Comparison of ENCODE assay signal across 24 mouse cellular contexts in the genomic region with DNA sequence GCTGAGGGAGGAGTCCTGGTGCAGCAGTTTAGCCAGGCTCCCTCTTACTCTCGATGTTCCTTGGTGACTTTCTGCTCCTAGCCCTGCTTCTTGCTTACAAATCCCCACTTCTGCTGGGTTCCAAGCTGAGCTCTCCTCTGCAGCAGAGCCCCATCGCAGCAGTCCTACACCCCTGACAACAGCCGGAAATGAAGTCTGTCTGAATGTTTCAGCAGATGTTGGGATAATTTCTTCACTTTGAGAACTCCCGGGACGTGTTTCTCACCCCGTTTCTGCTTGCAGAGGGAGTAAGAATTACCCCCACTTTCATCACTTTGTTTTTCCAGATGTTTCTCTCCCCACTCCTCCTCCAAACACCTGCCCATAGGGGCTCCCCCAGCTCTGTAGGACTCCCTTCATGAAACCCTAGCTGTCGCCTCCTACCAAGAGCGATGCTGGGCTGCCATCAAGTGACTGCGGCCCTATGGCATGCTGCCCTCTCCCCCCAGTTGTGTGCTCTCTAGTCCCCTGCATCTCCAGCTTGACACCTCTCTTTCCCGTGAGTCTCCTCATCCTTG.
DNase-seq lines count a peak whose midpoint lies in the region; ATAC-seq and TF ChIP-seq lines count a peak whose summit lies in the region.
"Had no signal": no experiment of that assay in that cellular context is flagged by ENCODE, and none has a peak within 500 bp of the region (broad histone marks: within the 10 kb centered on the region; RNA-seq: fewer than 3 reads in every experiment).

No protein-coding gene starts in this region.

- no peaks in the 10 kb centered on the region; the same call in 1 of the 2 replicates for H3K36me3 ChIP-seq in hindbrain, embryonic 11.5 days (ENCODE audit: control insufficient read depth, insufficient read depth, low read length)
- no peaks in the 10 kb centered on the region for H3K36me3 ChIP-seq in hindbrain, embryonic 14.5 days (replicated peaks; ENCODE audit: control insufficient read depth, insufficient read depth)
- peaks cover 43% of the 10 kb centered on the region for H3K36me3 ChIP-seq in spleen, adult 2 months (ENCODE audit: control insufficient read depth, insufficient read depth, low read length)
- peaks cover 7% of the 10 kb centered on the region; the same call in 1 of the 2 replicates for H3K36me3 ChIP-seq in limb, embryonic 10.5 days
- H3K36me3 ChIP-seq: heart, embryonic 15.5 days had no signal

- no peak for DNase-seq in hindbrain, embryonic 11.5 days (ENCODE audit: low spot score)
- no peak for DNase-seq in hindbrain, embryonic 14.5 days (ENCODE audit: low spot score)
- no peak for DNase-seq in spleen, adult 2 months (ENCODE audit: low read depth in 1 of 2, low spot score in 2 of 2)
- no peak for DNase-seq in spleen, adult 18-20 months
- DNase-seq in limb, embryonic 10.5 days (ENCODE audit: low spot score), result no peak
- DNase-seq in gastrocnemius, adult 8-10 months (ENCODE audit: low spot score in 2 of 2), result no peak
- DNase-seq: adrenal gland, adult 8-10 months; cerebellum, adult 18-20 months; cerebellum, postnatal 14 days; gastrocnemius, postnatal 14 days; heart, adult 2 months; heart, postnatal 36 days; kidney, adult 11 months; kidney, postnatal 10 days; lung, embryonic 14.5 days; thymus, adult 2 months; thymus, postnatal 4 days had no signal

- H3K4me3 ChIP-seq in hindbrain, embryonic 11.5 days (ENCODE audit: low read depth, low read length), result no peak overlapping the region
- no peak overlapping the region for H3K4me3 ChIP-seq in hindbrain, embryonic 14.5 days (replicated peaks; ENCODE audit: low read length)
- no peak overlapping the region for H3K4me3 ChIP-seq in spleen, adult 2 months (ENCODE audit: extremely low read depth, insufficient read depth, insufficient read length)
- H3K4me3 ChIP-seq in limb, embryonic 10.5 days, result no peak overlapping the region
- H3K4me3 ChIP-seq: forebrain, embryonic 13.5 days; heart, adult 2 months; heart, embryonic 15.5 days; megakaryocyte, embryonic 14.5 days had no signal

- H3K27ac ChIP-seq in hindbrain, embryonic 11.5 days (ENCODE audit: low read depth, low read length), result peak overlapping the region; percentile 85
- H3K27ac ChIP-seq in hindbrain, embryonic 14.5 days, result no peak overlapping the region
- 0 out of 2 replicates have a peak overlapping the region, but pooled peaks have one; percentile 12 for H3K27ac ChIP-seq in spleen, adult 2 months (ENCODE audit: insufficient read depth, low read length)
- peak overlapping the region; percentile 34; the same call in 1 of the 2 replicates for H3K27ac ChIP-seq in limb, embryonic 10.5 days
- H3K27ac ChIP-seq: forebrain, embryonic 13.5 days; heart, adult 2 months; heart, embryonic 15.5 days; liver, embryonic 14.5 days; stomach, postnatal 0 days had no signal

- no peaks in the 10 kb centered on the region for H3K27me3 ChIP-seq in hindbrain, embryonic 11.5 days (ENCODE audit: control insufficient read depth, insufficient read depth, low read length)
- no peaks in the 10 kb centered on the region for H3K27me3 ChIP-seq in hindbrain, embryonic 14.5 days (ENCODE audit: control insufficient read depth, insufficient read depth, low read length)
- H3K27me3 ChIP-seq in spleen, adult 2 months (ENCODE audit: control insufficient read depth, insufficient read depth, low read length), result no peaks in the 10 kb centered on the region
- H3K27me3 ChIP-seq in limb, embryonic 10.5 days (ENCODE audit: low read depth, poor library complexity, severe bottlenecking), result 0 out of 2 replicates have a peak, but pooled peaks cover 7% of the 10 kb centered on the region
- H3K27me3 ChIP-seq: forebrain, embryonic 13.5 days; heart, embryonic 15.5 days had no signal

- WGBS in hindbrain, embryonic 11.5 days, result 66% methylated on average over 10 of the region's 10 CpGs
- WGBS in hindbrain, embryonic 14.5 days, result 73% methylated on average over 10 of the region's 10 CpGs
- 88% methylated on average over 10 of the region's 10 CpGs for WGBS in spleen, adult 2 months
- WGBS in limb, embryonic 10.5 days, result 70% methylated on average over 10 of the region's 10 CpGs

- TF ChIP-seq POLR2A in spleen, adult 2 months (IDR thresholded peaks at IDR 0.05; ENCODE audit: low read depth, low read length), result no peak

- H3K9me3 ChIP-seq in hindbrain, embryonic 11.5 days (ENCODE audit: control insufficient read depth, low read length), result no peaks in the 10 kb centered on the region
- no peaks in the 10 kb centered on the region for H3K9me3 ChIP-seq in hindbrain, embryonic 14.5 days (ENCODE audit: control insufficient read depth, low read length)
- no peaks in the 10 kb centered on the region for H3K9me3 ChIP-seq in limb, embryonic 10.5 days (replicated peaks)
- H3K9me3 ChIP-seq: forebrain, embryonic 13.5 days; heart, embryonic 15.5 days; megakaryocyte, embryonic 14.5 days had no signal

- ATAC-seq in hindbrain, embryonic 11.5 days (ENCODE audit: low FRiP score), result no peak
- no peak for ATAC-seq in hindbrain, embryonic 14.5 days (ENCODE audit: low FRiP score)
- no peak for ATAC-seq in erythroid progenitor cell, adult 5-6 weeks (replicated peaks; ENCODE audit: low FRiP score, poor library complexity, severe bottlenecking)
- ATAC-seq: forebrain, embryonic 13.5 days; midbrain, embryonic 16.5 days had no signal

- no peak overlapping the region for H3K4me2 ChIP-seq in hindbrain, embryonic 11.5 days (replicated peaks; ENCODE audit: low read depth, low read length)
- no peak overlapping the region for H3K4me2 ChIP-seq in hindbrain, embryonic 14.5 days (replicated peaks)
- H3K4me2 ChIP-seq: forebrain, embryonic 13.5 days; heart, embryonic 15.5 days; lung, embryonic 14.5 days had no signal

- peaks cover 28% of the 10 kb centered on the region for H3K4me1 ChIP-seq in hindbrain, embryonic 11.5 days (replicated peaks; ENCODE audit: control insufficient read depth, insufficient read depth, low read length)
- peaks cover 23% of the 10 kb centered on the region for H3K4me1 ChIP-seq in hindbrain, embryonic 14.5 days (replicated peaks; ENCODE audit: control insufficient read depth, insufficient read depth, low read length)
- H3K4me1 ChIP-seq in spleen, adult 2 months (ENCODE audit: control insufficient read depth, insufficient read depth, insufficient read length), result no peaks in the 10 kb centered on the region
- peaks cover 36% of the 10 kb centered on the region for H3K4me1 ChIP-seq in limb, embryonic 10.5 days
- H3K4me1 ChIP-seq: heart, embryonic 15.5 days; megakaryocyte, embryonic 14.5 days had no signal

- H3K9ac ChIP-seq in hindbrain, embryonic 11.5 days (ENCODE audit: low read depth, low read length), result no peak overlapping the region
- no peak overlapping the region for H3K9ac ChIP-seq in hindbrain, embryonic 14.5 days
- H3K9ac ChIP-seq: forebrain, embryonic 13.5 days; heart, embryonic 15.5 days; liver, embryonic 14.5 days; lung, embryonic 14.5 days had no signal

- no peak for TF ChIP-seq CTCF in spleen, adult 2 months (IDR thresholded peaks at IDR 0.05; ENCODE audit: extremely low read depth, insufficient read depth, insufficient read length, insufficient replicate concordance)
